Mouse (Mus musculus): Measurements from ENCODE around the gene Ints14.

DNA sequence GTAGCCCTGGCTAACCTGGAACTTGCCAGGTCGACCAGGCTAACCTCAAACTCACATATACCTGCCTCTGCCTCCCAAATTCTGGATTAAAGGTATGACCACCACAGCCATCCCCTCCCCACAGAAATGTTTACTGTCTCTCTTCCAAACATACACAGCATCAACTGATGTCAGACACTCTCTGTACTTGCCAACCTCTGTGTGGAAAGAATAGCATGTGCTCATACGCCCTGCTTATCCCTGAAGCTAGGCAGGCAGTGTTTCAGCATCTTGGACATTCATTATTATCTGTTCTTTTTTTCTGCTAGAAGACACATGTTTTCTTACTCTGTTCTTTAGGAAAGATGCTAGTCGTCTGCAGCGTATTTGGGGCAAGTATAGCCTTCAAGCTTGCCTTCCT is 57.2 kb downstream of the Ints14 start:
- TF ChIP-seq POLR2A (IDR thresholded peaks at IDR 0.05; ENCODE audit: low read depth, low read length) (no peak), CTCF (IDR thresholded peaks at IDR 0.05; ENCODE audit: borderline replicate concordance, insufficient read depth, low read length) (no peak)
